Mouse (Mus musculus): Measurements from ENCODE around the gene Mucl3. TPM values are rescaled to one million over a fixed set of nuclear protein-coding genes. Genes with fewer than 3 reads are reported as not detected.

Mucl3 gene
- polyA plus RNA-seq, 1 experiment from 2014 or later: not detected

GRCm38 (mm10) chr17:35673416-35674035 lies 30.0 kb upstream of the Mucl3 start, which contains the start of gene Gtf2h4:
Gene Gtf2h4 (minus strand): TSS chr17:35673739.
- WGBS: 2% methylated on average over 23 of the region's 23 CpGs
- Histone ChIP-seq H3K27ac (ENCODE audit: low read depth, low read length) (no peak within 1 kb of the TSS), H3K4me3 (ENCODE audit: low read depth, low read length) (peak within 1 kb of the TSS; percentile 54), H3K36me3 (ENCODE audit: control insufficient read depth, insufficient read depth, low read length) (no peaks in the 10 kb centered on the region), H3K4me1 (ENCODE audit: control insufficient read depth, insufficient read depth, low read length) (peaks cover 4% of the 10 kb centered on the region; the same call in 1 of the 2 replicates), H3K9me3 (ENCODE audit: control insufficient read depth, low read length) (no peaks in the 10 kb centered on the region), H3K27me3 (ENCODE audit: control insufficient read depth, insufficient read depth, low read length) (no peaks in the 10 kb centered on the region), H3K9ac (replicated peaks; ENCODE audit: low read depth, low read length) (peak within 1 kb of the TSS; percentile 71), H3K4me2 (ENCODE audit: low read depth, low read length) (peak within 1 kb of the TSS; percentile 83)
- ATAC-seq (ENCODE audit: low read depth): peak; percentile 97

GRCm38 (mm10) chr17:35672527-35672926 lies 29.0 kb upstream of the Mucl3 start:
- H3K36me3 ChIP-seq (ENCODE audit: control insufficient read depth, insufficient read depth, low read length): no peaks in the 10 kb centered on the region
- ATAC-seq (ENCODE audit: low read depth): no peak
- no peaks in the 10 kb centered on the region for H3K9me3 ChIP-seq (ENCODE audit: control insufficient read depth, low read length)
- peak overlapping the region; percentile 83; the same call in 1 of the 2 replicates for H3K4me2 ChIP-seq (ENCODE audit: low read depth, low read length)
- H3K27me3 ChIP-seq (ENCODE audit: control insufficient read depth, insufficient read depth, low read length): no peaks in the 10 kb centered on the region
- H3K9ac ChIP-seq (replicated peaks; ENCODE audit: low read depth, low read length): no peak overlapping the region
- no peak overlapping the region for H3K4me3 ChIP-seq (ENCODE audit: low read depth, low read length)
- peaks cover 4% of the 10 kb centered on the region; the same call in 1 of the 2 replicates for H3K4me1 ChIP-seq (ENCODE audit: control insufficient read depth, insufficient read depth, low read length)
- 95% methylated on average over 6 of the region's 6 CpGs for WGBS
- no peak overlapping the region for H3K27ac ChIP-seq (ENCODE audit: low read depth, low read length)

DNA sequence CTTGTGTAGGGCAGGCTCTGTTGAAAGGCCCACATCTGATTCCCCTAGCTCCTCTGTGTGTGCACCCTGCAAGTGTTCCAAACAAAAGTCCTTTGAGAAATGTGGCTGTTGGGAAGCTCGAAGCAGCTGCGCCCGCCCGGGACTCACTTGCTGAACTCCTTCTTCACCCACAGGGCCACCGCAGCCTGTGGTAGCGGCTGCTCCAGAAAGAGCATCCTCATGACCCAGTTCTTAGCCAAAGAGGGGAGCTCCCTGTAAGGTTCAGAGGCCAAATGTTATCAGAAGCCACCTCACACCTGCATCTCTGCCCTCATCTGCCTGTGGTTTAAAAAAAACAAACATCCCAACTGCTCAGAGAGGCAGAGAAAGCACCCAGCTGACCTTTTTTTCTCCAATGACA lies 28.4 kb upstream of the Mucl3 start:
- H3K4me1 ChIP-seq (ENCODE audit: control insufficient read depth, insufficient read depth, low read length): peaks cover 4% of the 10 kb centered on the region; the same call in 1 of the 2 replicates
- H3K9me3 ChIP-seq (ENCODE audit: control insufficient read depth, low read length): no peaks in the 10 kb centered on the region
- 89% methylated on average over 6 of the region's 6 CpGs for WGBS

GRCm38 (mm10) chr17:35669731-35670130 lies 26.2 kb upstream of the Mucl3 start:
- Histone ChIP-seq H3K4me1 (ENCODE audit: control insufficient read depth, insufficient read depth, low read length) (peaks cover 9% of the 10 kb centered on the region; the same call in 1 of the 2 replicates), H3K4me2 (ENCODE audit: low read depth, low read length) (no peak overlapping the region), H3K36me3 (ENCODE audit: control insufficient read depth, insufficient read depth, low read length) (no peaks in the 10 kb centered on the region), H3K4me3 (ENCODE audit: low read depth, low read length) (no peak overlapping the region), H3K9me3 (ENCODE audit: control insufficient read depth, low read length) (no peaks in the 10 kb centered on the region), H3K9ac (replicated peaks; ENCODE audit: low read depth, low read length) (no peak overlapping the region), H3K27me3 (ENCODE audit: control insufficient read depth, insufficient read depth, low read length) (no peaks in the 10 kb centered on the region), H3K27ac (ENCODE audit: low read depth, low read length) (no peak overlapping the region)
- ATAC-seq (ENCODE audit: low read depth): no peak
- WGBS: 91% methylated on average over 9 of the region's 9 CpGs

More for the DNA sequence above, 28.4 kb upstream of the Mucl3 start:
- H3K27me3 ChIP-seq (ENCODE audit: control insufficient read depth, insufficient read depth, low read length): no peaks in the 10 kb centered on the region
- H3K4me3 ChIP-seq (ENCODE audit: low read depth, low read length): no peak overlapping the region
- no peak overlapping the region for H3K27ac ChIP-seq (ENCODE audit: low read depth, low read length)
- H3K9ac ChIP-seq (replicated peaks; ENCODE audit: low read depth, low read length): no peak overlapping the region
- no peak for ATAC-seq (ENCODE audit: low read depth)
- no peaks in the 10 kb centered on the region for H3K36me3 ChIP-seq (ENCODE audit: control insufficient read depth, insufficient read depth, low read length)
- H3K4me2 ChIP-seq (ENCODE audit: low read depth, low read length): no peak overlapping the region

DNA sequence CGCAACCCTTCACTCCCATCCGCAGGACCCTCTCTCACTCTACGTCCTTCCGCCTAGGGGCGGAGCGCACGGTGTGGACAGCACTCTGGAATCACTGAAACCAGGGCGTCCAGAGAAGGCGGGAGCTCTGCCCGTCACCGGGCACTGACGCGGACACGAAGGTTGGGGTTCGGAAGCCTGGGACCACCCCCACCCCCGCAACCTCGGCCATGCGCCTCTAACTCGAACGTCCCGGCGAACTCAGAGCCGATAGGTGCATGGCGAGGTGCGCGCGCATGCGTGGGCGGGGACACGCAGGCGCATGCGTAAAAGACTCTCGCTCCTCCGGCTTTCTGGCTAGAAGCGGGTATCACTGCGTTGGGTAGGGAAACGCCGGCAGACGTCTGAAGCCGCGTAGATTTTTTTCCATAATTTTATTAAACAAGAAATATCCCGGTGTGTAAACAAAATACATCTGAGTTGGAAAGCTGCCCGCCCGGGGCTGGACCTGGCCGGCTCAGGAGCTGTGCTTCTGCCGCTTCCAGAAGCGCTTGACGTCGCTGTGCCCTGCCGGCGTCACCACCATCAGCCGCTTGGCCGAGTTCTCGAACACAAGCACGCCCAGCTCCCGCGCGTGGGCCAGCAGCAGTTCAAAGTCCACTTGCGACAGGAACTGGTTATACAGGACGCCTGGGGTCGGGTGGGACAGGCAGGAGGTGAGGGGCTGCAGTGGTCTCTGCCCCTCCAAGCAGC lies 24.0 kb upstream of the Mucl3 start, which contains the start of gene Vars2:
Vars2 (minus strand) TSS at position 259 of the 732 bp plus-strand sequence.
- WGBS: under 1% methylated on average over 61 of the region's 61 CpGs
- peak within 1 kb of the TSS; percentile 79 for H3K27ac ChIP-seq (ENCODE audit: low read depth, low read length)
- no peaks in the 10 kb centered on the region for H3K27me3 ChIP-seq (ENCODE audit: control insufficient read depth, insufficient read depth, low read length)
- H3K9me3 ChIP-seq (ENCODE audit: control insufficient read depth, low read length): no peaks in the 10 kb centered on the region
- H3K4me1 ChIP-seq (ENCODE audit: control insufficient read depth, insufficient read depth, low read length): peaks cover 5% of the 10 kb centered on the region; the same call in 1 of the 2 replicates
- peak within 1 kb of the TSS; percentile 73 for H3K4me3 ChIP-seq (ENCODE audit: low read depth, low read length)
- peak; percentile 90 for ATAC-seq (ENCODE audit: low read depth)
- H3K9ac ChIP-seq (replicated peaks; ENCODE audit: low read depth, low read length): peak within 1 kb of the TSS; percentile 79
- H3K36me3 ChIP-seq (ENCODE audit: control insufficient read depth, insufficient read depth, low read length): no peaks in the 10 kb centered on the region
- H3K4me2 ChIP-seq (ENCODE audit: low read depth, low read length): peak within 1 kb of the TSS; percentile 97

DNA sequence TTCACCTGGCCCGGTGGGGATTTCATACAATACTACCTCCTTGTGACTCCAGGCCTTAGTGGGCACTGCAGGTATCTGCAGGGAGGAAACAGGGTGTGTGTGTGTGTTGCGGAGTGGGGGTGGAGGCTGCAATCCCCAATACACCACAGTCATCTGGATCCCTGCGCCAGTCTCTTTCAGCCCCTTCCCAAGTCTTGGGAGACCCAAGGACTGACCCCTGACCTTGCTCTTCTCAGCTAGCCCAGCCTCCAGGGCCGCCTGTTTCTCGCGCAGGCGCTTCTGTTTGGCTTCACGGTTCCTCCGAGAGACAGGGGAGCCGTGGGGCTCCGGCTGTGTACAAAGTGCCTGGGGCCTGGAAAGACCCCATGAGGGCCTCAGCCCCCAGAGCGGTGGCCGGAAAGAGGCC lies 23.4 kb upstream of the Mucl3 start:
- Histone ChIP-seq H3K27me3 (ENCODE audit: control insufficient read depth, insufficient read depth, low read length) (no peaks in the 10 kb centered on the region), H3K9ac (replicated peaks; ENCODE audit: low read depth, low read length) (peak overlapping the region; percentile 79), H3K9me3 (ENCODE audit: control insufficient read depth, low read length) (no peaks in the 10 kb centered on the region), H3K36me3 (ENCODE audit: control insufficient read depth, insufficient read depth, low read length) (peaks cover 2% of the 10 kb centered on the region; the same call in 1 of the 2 replicates), H3K4me3 (ENCODE audit: low read depth, low read length) (peak overlapping the region; percentile 73), H3K4me1 (ENCODE audit: control insufficient read depth, insufficient read depth, low read length) (peaks cover 5% of the 10 kb centered on the region; the same call in 1 of the 2 replicates), H3K27ac (ENCODE audit: low read depth, low read length) (peak overlapping the region; percentile 79), H3K4me2 (ENCODE audit: low read depth, low read length) (peak overlapping the region; percentile 97)
- whole genome bisulfite sequencing: 5% methylated on average over 13 of the region's 13 CpGs
- peak; percentile 62 for ATAC-seq (ENCODE audit: low read depth)

DNA sequence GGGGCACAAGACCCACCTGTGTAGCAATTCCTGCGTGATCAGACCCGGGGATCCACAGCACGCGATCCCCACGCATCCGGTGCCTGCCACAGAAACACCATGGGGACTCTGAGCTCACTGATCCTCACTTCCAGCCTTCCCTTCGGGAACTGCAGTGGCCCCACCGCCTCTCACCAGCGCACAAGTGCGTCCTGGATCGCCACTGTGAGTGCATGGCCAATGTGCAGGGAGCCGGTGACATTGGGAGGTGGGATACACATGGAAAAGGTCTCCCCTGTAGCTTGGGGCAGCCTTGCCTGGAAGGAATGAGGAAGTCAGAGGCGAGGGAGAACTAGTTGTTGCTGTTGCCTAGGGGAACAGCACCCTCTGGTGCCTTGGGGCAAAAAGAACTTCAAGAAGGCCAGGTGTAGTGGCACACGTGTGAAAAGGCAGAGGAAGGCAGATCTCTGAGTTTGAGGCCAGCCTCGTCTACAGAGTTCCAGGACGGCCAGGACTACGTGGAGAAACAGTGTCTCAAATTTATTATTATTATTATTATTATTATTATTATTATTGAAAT lies 22.5 kb upstream of the Mucl3 start:
- Histone ChIP-seq H3K27me3 (ENCODE audit: control insufficient read depth, insufficient read depth, low read length) (no peaks in the 10 kb centered on the region), H3K9ac (replicated peaks; ENCODE audit: low read depth, low read length) (no peak overlapping the region), H3K4me1 (ENCODE audit: control insufficient read depth, insufficient read depth, low read length) (peaks cover 5% of the 10 kb centered on the region; the same call in 1 of the 2 replicates), H3K9me3 (ENCODE audit: control insufficient read depth, low read length) (no peaks in the 10 kb centered on the region), H3K36me3 (ENCODE audit: control insufficient read depth, insufficient read depth, low read length) (peaks cover 10% of the 10 kb centered on the region), H3K4me3 (ENCODE audit: low read depth, low read length) (no peak overlapping the region), H3K27ac (ENCODE audit: low read depth, low read length) (no peak overlapping the region), H3K4me2 (ENCODE audit: low read depth, low read length) (peak overlapping the region; percentile 97; the same call in 1 of the 2 replicates)
- ATAC-seq (ENCODE audit: low read depth): no peak
- WGBS: 83% methylated on average over 17 of the region's 17 CpGs

DNA sequence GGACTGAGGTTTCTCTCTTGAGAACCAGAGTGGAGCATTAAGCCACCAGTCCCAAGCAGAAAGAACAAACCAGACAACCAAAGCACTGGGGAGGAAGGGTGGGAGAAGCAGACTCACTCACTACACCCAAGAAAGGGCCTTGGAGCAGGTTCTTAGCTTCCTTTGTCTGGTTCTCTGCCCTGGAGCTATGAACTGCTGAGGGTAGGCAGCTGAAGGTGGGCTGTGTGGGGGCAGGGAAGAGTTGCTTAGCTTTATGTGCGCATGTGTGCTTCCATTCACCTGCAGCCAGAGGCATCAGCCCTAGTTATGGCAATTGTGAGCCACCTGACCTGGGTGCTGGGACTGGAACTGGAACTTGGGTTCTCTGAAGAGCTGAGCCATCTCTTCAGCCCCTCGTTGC lies 9.6 kb upstream of the Mucl3 start:
- H3K9me3 ChIP-seq (ENCODE audit: control insufficient read depth, low read length): no peaks in the 10 kb centered on the region
- no peak for ATAC-seq (ENCODE audit: low read depth)
- H3K27me3 ChIP-seq (ENCODE audit: control insufficient read depth, insufficient read depth, low read length): no peaks in the 10 kb centered on the region
- H3K36me3 ChIP-seq (ENCODE audit: control insufficient read depth, insufficient read depth, low read length): peaks cover 22% of the 10 kb centered on the region
- no peak overlapping the region for H3K4me2 ChIP-seq (ENCODE audit: low read depth, low read length)
- no peak overlapping the region for H3K9ac ChIP-seq (replicated peaks; ENCODE audit: low read depth, low read length)
- H3K27ac ChIP-seq (ENCODE audit: low read depth, low read length): no peak overlapping the region
- H3K4me1 ChIP-seq (ENCODE audit: control insufficient read depth, insufficient read depth, low read length): no peaks in the 10 kb centered on the region
- H3K4me3 ChIP-seq (ENCODE audit: low read depth, low read length): no peak overlapping the region
- 88% methylated on average over 2 of the region's 2 CpGs for WGBS

DNA sequence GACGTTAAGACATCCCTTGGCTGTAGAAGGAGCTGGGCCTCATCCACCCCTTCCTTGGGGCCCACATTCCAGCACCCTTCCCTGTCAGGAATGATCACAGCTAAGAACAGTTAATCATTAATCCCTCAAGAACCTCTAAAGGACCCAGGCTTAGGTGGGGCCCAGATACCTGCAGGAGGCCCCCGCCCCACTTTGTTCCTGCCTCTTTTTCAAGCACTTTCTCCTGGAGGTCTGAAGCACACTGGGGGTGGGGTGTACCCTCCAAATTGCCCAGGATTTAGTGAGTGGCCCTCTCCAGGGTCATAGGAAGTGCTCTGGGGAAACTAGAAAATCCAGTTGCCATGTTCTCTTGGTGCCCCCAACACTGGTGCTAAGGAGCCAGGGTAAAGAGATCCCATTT lies 5.9 kb upstream of the Mucl3 start:
- no peaks in the 10 kb centered on the region for H3K27me3 ChIP-seq (ENCODE audit: control insufficient read depth, insufficient read depth, low read length)
- no peak overlapping the region for H3K4me2 ChIP-seq (ENCODE audit: low read depth, low read length)
- H3K27ac ChIP-seq (ENCODE audit: low read depth, low read length): no peak overlapping the region
- H3K36me3 ChIP-seq (ENCODE audit: control insufficient read depth, insufficient read depth, low read length): no peaks in the 10 kb centered on the region
- no peak for ATAC-seq (ENCODE audit: low read depth)
- no peaks in the 10 kb centered on the region for H3K4me1 ChIP-seq (ENCODE audit: control insufficient read depth, insufficient read depth, low read length)
- H3K9ac ChIP-seq (replicated peaks; ENCODE audit: low read depth, low read length): no peak overlapping the region
- no peaks in the 10 kb centered on the region for H3K9me3 ChIP-seq (ENCODE audit: control insufficient read depth, low read length)
- H3K4me3 ChIP-seq (ENCODE audit: low read depth, low read length): no peak overlapping the region
- 67% methylated on average over 2 of the region's 2 CpGs for WGBS

Data from neural tube, embryonic 14.5 days (tissue).